Mouse (Mus musculus): ENCODE measurements around the gene Ywhag.

DNA sequence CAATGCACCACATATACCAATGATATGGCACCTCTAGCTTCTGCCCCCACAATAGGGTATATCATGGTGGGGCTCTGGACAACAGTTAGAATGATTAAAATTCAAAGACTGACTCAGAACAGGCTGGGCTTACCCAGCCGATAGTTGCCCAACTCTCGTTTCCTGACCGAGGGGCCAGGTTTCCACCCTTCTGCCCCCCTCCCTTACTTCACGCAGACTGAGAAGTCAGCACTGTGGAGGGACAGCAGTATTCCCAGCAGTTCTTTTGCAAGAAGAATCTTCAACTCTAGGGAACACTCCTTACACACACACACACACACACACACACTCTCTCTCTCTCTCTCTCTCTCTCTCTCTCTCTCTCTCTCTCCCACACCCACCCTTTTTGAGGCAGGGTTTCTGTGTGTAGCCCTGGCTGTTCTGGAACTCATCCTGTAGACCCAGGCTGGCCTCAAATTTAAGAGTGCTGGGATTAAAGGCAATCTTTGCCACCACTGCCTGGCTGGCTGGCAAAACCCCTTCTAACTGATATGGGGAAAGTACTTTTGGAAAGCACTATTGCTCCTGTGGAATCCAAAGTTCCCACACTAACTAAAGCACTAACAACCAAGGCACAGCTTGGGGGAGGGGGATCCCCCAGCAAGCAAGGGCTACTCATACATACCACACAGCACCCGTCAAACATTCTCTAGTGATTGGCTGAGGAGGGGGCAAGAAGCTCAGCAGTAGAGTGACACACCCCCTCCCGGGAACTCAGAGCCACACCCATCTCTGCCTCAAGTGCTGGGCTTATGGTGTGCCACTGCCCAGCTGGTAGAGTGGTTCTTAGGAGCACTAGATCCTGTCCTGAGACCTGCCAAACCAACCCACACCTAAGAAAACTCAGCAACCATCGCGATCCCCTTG is 28.8 kb downstream of the Ywhag start:
- TF ChIP-seq POLR2A (IDR thresholded peaks at IDR 0.05; ENCODE audit: low read depth, low read length), result no peak
- TF ChIP-seq CTCF (conservative IDR thresholded peaks at IDR 0.05; ENCODE audit: insufficient read depth, insufficient read length, low read depth, low read length), result no peak
